Mouse (Mus musculus) 416B (cell line): ENCODE measurements around the gene BC107364.
"Not testable (repeated sequence)": the region's sequence is repeated elsewhere in the genome, so short reads cannot be mapped to it uniquely, and the experiment has no call there.

Experiments used
- DNase-seq: peaks from one replicate; pipeline ENCODE4 v3.0.0; 2011; ENCODE audit warnings: low read depth

BC107364 gene

GRCm38 (mm10) chr3:96414126-96414950, 37.8 kb downstream of the BC107364 start:
- DNase-seq: peak; percentile 89

GRCm38 (mm10) chr3:96413581-96414125, 38.5 kb downstream of the BC107364 start:
- DNase-seq: peak; percentile 26

GRCm38 (mm10) chr3:96411821-96412220, 40.3 kb downstream of the BC107364 start:
- DNase-seq: peak; percentile 18

GRCm38 (mm10) chr3:96410966-96411365, 41.1 kb downstream of the BC107364 start:
- DNase-seq: peak; percentile 67

GRCm38 (mm10) chr3:96409701-96410246, 42.3 kb downstream of the BC107364 start:
- no peak for DNase-seq

GRCm38 (mm10) chr3:96408111-96408510, 44.0 kb downstream of the BC107364 start:
- not testable (repeated sequence) for DNase-seq

GRCm38 (mm10) chr3:96405541-96406503, 46.3 kb downstream of the BC107364 start:
- DNase-seq: no peak

GRCm38 (mm10) chr3:96405004-96405403, 47.1 kb downstream of the BC107364 start:
- no peak for DNase-seq

GRCm38 (mm10) chr3:96404450-96404849, 47.7 kb downstream of the BC107364 start:
- no peak for DNase-seq

GRCm38 (mm10) chr3:96403016-96403415, 49.1 kb downstream of the BC107364 start:
- peak; percentile 49 for DNase-seq

GRCm38 (mm10) chr3:96401832-96402501, 50.1 kb downstream of the BC107364 start:
- no peak for DNase-seq

GRCm38 (mm10) chr3:96401474-96401831, 50.7 kb downstream of the BC107364 start:
- no peak for DNase-seq

- DNase-seq: peak; percentile 47
These were observed 53.2 kb downstream of the BC107364 start for GRCm38 (mm10) chr3:96398911-96399310.

GRCm38 (mm10) chr3:96396857-96397256, 55.2 kb downstream of the BC107364 start:
- no peak for DNase-seq

GRCm38 (mm10) chr3:96387202-96387601, 64.9 kb downstream of the BC107364 start:
- not testable (repeated sequence) for DNase-seq
